16 mouse cellular contexts compared by ENCODE assay signal in the genomic region with DNA sequence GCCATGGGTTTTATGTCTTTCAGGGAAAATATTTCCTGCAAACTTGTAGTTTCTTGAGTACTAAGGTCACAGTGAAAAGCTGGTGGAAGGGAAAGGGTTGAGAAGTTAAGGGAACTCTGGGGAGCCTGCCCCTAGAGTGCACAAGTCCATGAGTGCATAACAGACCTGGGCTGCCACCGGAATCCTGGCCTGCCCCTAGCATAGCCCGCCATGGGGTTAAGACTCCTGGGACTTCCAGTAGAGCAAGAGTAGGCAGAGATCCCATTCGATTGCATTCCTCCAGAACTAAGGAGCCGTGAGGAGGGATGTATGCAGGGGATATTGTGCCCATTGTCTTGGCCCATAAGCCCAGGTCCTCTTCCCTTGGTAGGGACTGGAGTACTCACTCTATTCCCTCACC. TPM values are rescaled to one million over a fixed set of nuclear protein-coding genes. Genes with fewer than 3 reads are reported as not detected.
DNase-seq lines count a peak whose midpoint lies in the region; ATAC-seq and TF ChIP-seq lines count a peak whose summit lies in the region.
"Had no signal": no experiment of that assay in that cellular context is flagged by ENCODE, and none has a peak within 500 bp of the region (broad histone marks: within the 10 kb centered on the region; RNA-seq: fewer than 3 reads in every experiment).

No protein-coding gene starts in this region.

- no peak for TF ChIP-seq POLR2A in testis, adult 2 months (IDR thresholded peaks at IDR 0.05; ENCODE audit: control insufficient read depth, low read depth, low read length)

- H3K9me3 ChIP-seq in heart, postnatal 0 days (replicated peaks; ENCODE audit: control insufficient read depth, low read length): no peaks in the 10 kb centered on the region
- no peaks in the 10 kb centered on the region for H3K9me3 ChIP-seq in liver, embryonic 12.5 days (replicated peaks)
- H3K9me3 ChIP-seq: embryonic facial prominence, embryonic 15.5 days; limb, embryonic 13.5 days had no signal

- no peak overlapping the region; the same call in 1 of the 2 replicates for H3K9ac ChIP-seq in heart, postnatal 0 days (replicated peaks; ENCODE audit: low read depth, low read length)
- H3K9ac ChIP-seq in liver, embryonic 12.5 days: peak overlapping the region; percentile 18; the same call in 1 of the 2 replicates
- H3K9ac ChIP-seq: embryonic facial prominence, embryonic 15.5 days had no signal

- TF ChIP-seq EP300 in heart, postnatal 0 days (IDR thresholded peaks at IDR 0.05; ENCODE audit: low read depth): no peak

- ATAC-seq in heart, postnatal 0 days (ENCODE audit: insufficient read depth, low read depth): no peak
- ATAC-seq in liver, embryonic 12.5 days: no peak
- ATAC-seq: forebrain, embryonic 16.5 days; hindbrain, embryonic 16.5 days had no signal

- peak overlapping the region; percentile 41; the same call in 1 of the 2 replicates for H3K27ac ChIP-seq in heart, postnatal 0 days (ENCODE audit: low read depth)
- 0 out of 2 replicates have a peak overlapping the region, but pooled peaks have one; percentile 35 for H3K27ac ChIP-seq in testis, adult 2 months (ENCODE audit: control insufficient read depth, insufficient read depth, low read depth, low read length)
- H3K27ac ChIP-seq in liver, embryonic 12.5 days: peak overlapping the region; percentile 59
- H3K27ac ChIP-seq: embryonic facial prominence, embryonic 15.5 days; limb, embryonic 13.5 days had no signal

- no peak for DNase-seq in heart, postnatal 0 days (ENCODE audit: low spot score)
- no peak for DNase-seq in heart, postnatal 25 days (ENCODE audit: low spot score)
- DNase-seq in testis, postnatal 10 days (ENCODE audit: low spot score): no peak
- peak; percentile 41 to 50 for DNase-seq in thymus, postnatal 36 days
- no peak for DNase-seq in gastrocnemius, adult 8-10 months (ENCODE audit: low spot score in 2 of 2)
- no peak for DNase-seq in right cerebral cortex, postnatal 36 days (ENCODE audit: low spot score in 2 of 2)
- DNase-seq: cerebellum, postnatal 14 days; layer of hippocampus, postnatal 36 days had no signal

- no peaks in the 10 kb centered on the region; the same call in 1 of the 2 replicates for H3K36me3 ChIP-seq in heart, postnatal 0 days (replicated peaks; ENCODE audit: control insufficient read depth, insufficient read depth, low read length)
- no peaks in the 10 kb centered on the region for H3K36me3 ChIP-seq in testis, adult 2 months (ENCODE audit: control insufficient read depth, insufficient read depth, low read length)
- H3K36me3 ChIP-seq in liver, embryonic 12.5 days: peaks cover 57% of the 10 kb centered on the region

- H3K27me3 ChIP-seq in heart, postnatal 0 days (ENCODE audit: control insufficient read depth, insufficient read depth, low read length): no peaks in the 10 kb centered on the region
- H3K27me3 ChIP-seq in testis, adult 2 months (ENCODE audit: control insufficient read depth, insufficient read depth, low read length): no peaks in the 10 kb centered on the region
- H3K27me3 ChIP-seq in liver, embryonic 12.5 days (replicated peaks): no peaks in the 10 kb centered on the region
- H3K27me3 ChIP-seq: embryonic facial prominence, embryonic 15.5 days; limb, embryonic 13.5 days had no signal

- intact Hi-C loops in heart, postnatal 25 days (cut with DNase I): no loop called here

- peak overlapping the region; percentile 32; the same call in 1 of the 2 replicates for H3K4me3 ChIP-seq in heart, postnatal 0 days (ENCODE audit: low read depth, low read length)
- H3K4me3 ChIP-seq in testis, adult 2 months (ENCODE audit: control insufficient read depth, low read depth, low read length): no peak overlapping the region
- peak overlapping the region; percentile 23; the same call in 1 of the 2 replicates for H3K4me3 ChIP-seq in liver, embryonic 12.5 days
- H3K4me3 ChIP-seq: embryonic facial prominence, embryonic 15.5 days; limb, embryonic 13.5 days; myocyte had no signal

- H3K4me2 ChIP-seq in heart, postnatal 0 days (ENCODE audit: low read depth, low read length): peak overlapping the region; percentile 26; the same call in 1 of the 2 replicates
- peak overlapping the region; percentile 46 for H3K4me2 ChIP-seq in liver, embryonic 12.5 days
- H3K4me2 ChIP-seq: embryonic facial prominence, embryonic 15.5 days; heart, embryonic 11.5 days; limb, embryonic 13.5 days had no signal

- TF ChIP-seq CTCF in heart, postnatal 0 days (IDR thresholded peaks at IDR 0.05; ENCODE audit: low read depth): no peak
- no peak for TF ChIP-seq CTCF in testis, adult 2 months (IDR thresholded peaks at IDR 0.05; ENCODE audit: control insufficient read depth, insufficient read depth, insufficient replicate concordance, low read depth, low read length)

- 70% methylated on average over 4 of the region's 4 CpGs for WGBS in heart, postnatal 0 days
- 68% methylated on average over 4 of the region's 4 CpGs for WGBS in liver, embryonic 12.5 days (ENCODE audit: insufficient replicate concordance)

- H3K4me1 ChIP-seq in heart, postnatal 0 days (ENCODE audit: control insufficient read depth, insufficient read depth): peaks cover 6% of the 10 kb centered on the region; the same call in 1 of the 2 replicates
- peaks cover 4% of the 10 kb centered on the region for H3K4me1 ChIP-seq in testis, adult 2 months (ENCODE audit: control insufficient read depth, insufficient read depth, low read length)
- peaks cover 60% of the 10 kb centered on the region for H3K4me1 ChIP-seq in liver, embryonic 12.5 days

RNA-seq across cellular contexts. Expression of gene Ccm2, which starts 14.8 kb away (rescaled TPM):
- total RNA-seq in heart, postnatal 0 days (2014; rRNA removed; ENCODE audit: low replicate concordance): 54.4 and 56.9 TPM in 2 replicates
- 38.4 and 41.9 TPM in 2 replicates for polyA plus RNA-seq in heart, postnatal 0 days (2015; fragmentation: Nextera tagmentation; extraction: Ambion mirVana)
- total RNA-seq in heart, postnatal 25 days (2021): 10 to 100 TPM; 23.9 to 24.3 TPM
- 21.1 and 22.5 TPM in 2 replicates for polyA plus RNA-seq in testis, adult 2 months (2012; rRNA removed)
- polyA plus RNA-seq in liver, embryonic 12.5 days (2016; fragmentation: Nextera tagmentation; extraction: Ambion mirVana): 57.9 and 60.0 TPM in 2 replicates
- 10 to 100 TPM; 21.1 to 33.3 (median 27.3) TPM for total RNA-seq in gastrocnemius, adult 8-10 months (2022)

RNA-seq across cellular contexts. Expression of gene Myo1g, which starts 40.7 kb away (rescaled TPM):
- total RNA-seq in heart, postnatal 0 days (2014; rRNA removed; ENCODE audit: low replicate concordance): 0.65 and 1.6 TPM in 2 replicates
- 0.49 and 0.56 TPM in 2 replicates for polyA plus RNA-seq in heart, postnatal 0 days (2015; fragmentation: Nextera tagmentation; extraction: Ambion mirVana)
- 1 to 10 TPM; 1.5 to 2.4 TPM for total RNA-seq in heart, postnatal 25 days (2021)
- 0.31 and 0.46 TPM in 2 replicates for polyA plus RNA-seq in testis, adult 2 months (2012; rRNA removed)
- polyA plus RNA-seq in liver, embryonic 12.5 days (2016; fragmentation: Nextera tagmentation; extraction: Ambion mirVana): 5.8 and 6.2 TPM in 2 replicates
- under 1 TPM in 3 of 4 experiments, not detected in 1; 0.17 to 0.88 (median 0.61) TPM for total RNA-seq in gastrocnemius, adult 8-10 months (2022)

RNA-seq across cellular contexts. Expression of gene Nacad, which starts 44.4 kb away (rescaled TPM):
- total RNA-seq in heart, postnatal 0 days (2014; rRNA removed; ENCODE audit: low replicate concordance): 0.95 and 2.5 TPM in 2 replicates
- polyA plus RNA-seq in heart, postnatal 0 days (2015; fragmentation: Nextera tagmentation; extraction: Ambion mirVana): 1.2 TPM in 2 replicates
- 1 to 10 TPM in 1 of 2 experiments, under 1 TPM in 1; 0.49 to 1.1 TPM for total RNA-seq in heart, postnatal 25 days (2021)
- polyA plus RNA-seq in testis, adult 2 months (2012; rRNA removed): 1.0 and 1.4 TPM in 2 replicates
- 6.4 and 7.5 TPM in 2 replicates for polyA plus RNA-seq in liver, embryonic 12.5 days (2016; fragmentation: Nextera tagmentation; extraction: Ambion mirVana)
- under 1 TPM; 0.08 to 0.22 (median 0.15) TPM for total RNA-seq in gastrocnemius, adult 8-10 months (2022)

Comparison
In these comparisons a context has a peak if more than half of its experiments do, and no peak if none do; other contexts are left out.
1. DNase-seq: peak in thymus, postnatal 36 days (2 of 2); none in heart, postnatal 0 days (single experiment), heart, postnatal 25 days (single experiment), testis, postnatal 10 days (single experiment), gastrocnemius, adult 8-10 months (0 of 2) and right cerebral cortex, postnatal 36 days (0 of 2).
2. Peak in every context shown above with its lines, with median percentiles within 50 percentile points of each other: H3K27ac ChIP-seq.